Mouse (Mus musculus) hindbrain, embryonic 15.5 days (tissue): ENCODE data around the gene Zfpm1. TPM values are rescaled to one million over a fixed set of nuclear protein-coding genes. Genes with fewer than 3 reads are reported as not detected.

ENCODE experiments used
- polyA plus RNA-seq: library from polyadenylated mRNA; unstranded; fragments of >200 nt; fragmentation: Nextera tagmentation; extraction: Ambion mirVana; gene quantifications from 2 replicates; pipeline ENCODE4 v1.2.1, GENCODE M21; 2015

The Zfpm1 gene
- polyA plus RNA-seq, 1 experiment from 2014 or later: 2.3 TPM

Other genes with a start within 250 kb of the Zfpm1 start
- 0.10 and 0.28 TPM in 2 replicates for gene Trhr2, start 78.6 kb downstream of the Zfpm1 start, polyA plus RNA-seq
- 35.5 and 38.1 TPM in 2 replicates for gene Zc3h18, start 94.5 kb downstream of the Zfpm1 start, polyA plus RNA-seq
- not detected in 2 replicates for gene Il17c, start 139.9 kb downstream of the Zfpm1 start, polyA plus RNA-seq
- gene Cyba, start 150.8 kb downstream of the Zfpm1 start, polyA plus RNA-seq: 39.1 and 46.0 TPM in 2 replicates
- gene Mvd, start 161.3 kb downstream of the Zfpm1 start, polyA plus RNA-seq: 70.0 and 70.1 TPM in 2 replicates
- gene Snai3, start 178.6 kb downstream of the Zfpm1 start, polyA plus RNA-seq: not detected in 2 replicates
- 33.9 and 37.9 TPM in 2 replicates for gene Rnf166, start 193.9 kb downstream of the Zfpm1 start, polyA plus RNA-seq
- 78.3 and 80.7 TPM in 2 replicates for gene Ctu2, start 194.0 kb downstream of the Zfpm1 start, polyA plus RNA-seq